Mouse (Mus musculus): Measurements from ENCODE around the gene Idh3a. TPM values are rescaled to one million over a fixed set of nuclear protein-coding genes. Genes with fewer than 3 reads are reported as not detected.

Gene Idh3a
- total RNA-seq, 1 experiment from 2014 or later: 704 TPM

DNA sequence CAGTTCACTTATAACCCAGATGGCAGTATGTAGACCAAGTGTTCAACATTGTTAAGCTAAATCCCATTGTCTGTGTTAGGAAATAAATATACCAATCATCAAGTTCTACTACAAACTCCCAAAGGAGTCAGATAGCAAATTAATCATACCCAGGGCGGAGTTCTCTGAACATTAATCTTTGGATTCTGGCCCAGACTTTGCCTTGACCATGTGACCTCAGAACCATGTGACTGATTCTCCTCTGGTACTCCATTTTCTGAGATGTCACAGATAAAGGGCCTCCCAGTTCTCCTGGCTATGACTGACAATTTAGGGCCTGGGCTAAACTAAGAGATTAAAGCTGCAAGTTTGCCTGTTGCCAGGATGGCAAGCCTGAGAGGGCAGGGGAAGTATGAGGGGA lies 63.2 kb downstream of the Idh3a start:
- peak; percentile 70 for DNase-seq

- no peak for DNase-seq
Observed at GRCm38 (mm10) chr9:54652778-54653177, 66.6 kb downstream of the Idh3a start.

Other genes starting within 250 kb of the Idh3a start
- 13.8 and 17.0 TPM in 2 replicates for gene Dmxl2, start 84.7 kb upstream of the Idh3a start, total RNA-seq (2021)
- gene Sh2d7, start 47.4 kb upstream of the Idh3a start, total RNA-seq (2021): not detected in 2 replicates
- gene Cib2, start 26.1 kb upstream of the Idh3a start, total RNA-seq (2021): 96.9 and 114 TPM in 2 replicates
- 68.3 and 86.2 TPM in 2 replicates for gene Acsbg1, start 75.5 kb downstream of the Idh3a start, total RNA-seq (2021)
- gene Dnaja4, start 112.5 kb downstream of the Idh3a start, total RNA-seq (2021): 15.7 and 18.2 TPM in 2 replicates
- gene Wdr61, start 148.2 kb downstream of the Idh3a start, total RNA-seq (2021): 71.9 and 72.6 TPM in 2 replicates
- gene Crabp1, start 178.4 kb downstream of the Idh3a start, total RNA-seq (2021): 6.5 and 8.2 TPM in 2 replicates